Mouse (Mus musculus) hindbrain, embryonic 16.5 days (tissue): ENCODE results near the gene Hmbs. TPM values are rescaled to one million over a fixed set of nuclear protein-coding genes. Genes with fewer than 3 reads are reported as not detected.
"Not testable (repeated sequence)": the region's sequence is repeated elsewhere in the genome, so short reads cannot be mapped to it uniquely, and the experiment has no call there.

Experiments used
- ATAC-seq: fragments of 200-750 bp; cut with Nextera tagmentation; 2 replicates; pipeline ENCODE4 v1.8.0; 2017; ENCODE audit warnings: moderate TSS enrichment, moderate library complexity
- H3K27ac ChIP-seq: fragments of 300-500 bp; sonication (generic); 2 replicates; pipeline ENCODE4 v1.5.1; 2014; ENCODE audit warnings: low read depth, mild to moderate bottlenecking, control low read depth, low read length, moderate library complexity
- H3K27me3 ChIP-seq: fragments of 300-500 bp; sonication (generic); replicated peaks from 2 replicates; pipeline ENCODE4 v1.6.1; 2014; ENCODE audit warnings: low read length; ENCODE audit not compliant: control insufficient read depth, insufficient read depth
- H3K36me3 ChIP-seq: fragments of 300-500 bp; sonication (generic); 2 replicates; pipeline ENCODE4 v1.6.1; 2014; ENCODE audit warnings: mild to moderate bottlenecking, low read length, moderate library complexity, mixed read lengths; ENCODE audit not compliant: control insufficient read depth, insufficient read depth
- H3K4me1 ChIP-seq: fragments of 300-500 bp; sonication (generic); 2 replicates; pipeline ENCODE4 v1.6.1; 2014; ENCODE audit warnings: low read depth, low read length; ENCODE audit not compliant: control insufficient read depth, insufficient read depth
- H3K4me2 ChIP-seq: fragments of 300-500 bp; sonication (generic); 2 replicates; pipeline ENCODE4 v1.6.1; 2014; ENCODE audit warnings: mild to moderate bottlenecking, low read length, control low read depth, moderate library complexity
- H3K4me3 ChIP-seq: fragments of 300-500 bp; sonication (generic); 2 replicates; pipeline ENCODE4 v1.5.1; 2014; ENCODE audit warnings: mild to moderate bottlenecking, low read length, control low read depth, moderate library complexity
- H3K9ac ChIP-seq: fragments of 300-500 bp; sonication (generic); 2 replicates; pipeline ENCODE4 v1.6.1; 2014; ENCODE audit warnings: low read depth, mild to moderate bottlenecking, control low read depth, low read length, moderate library complexity
- H3K9me3 ChIP-seq: fragments of 300-500 bp; sonication (generic); 2 replicates; pipeline ENCODE4 v1.6.1; 2014; ENCODE audit warnings: mild to moderate bottlenecking, low read length, moderate library complexity; ENCODE audit not compliant: control insufficient read depth
- WGBS: fragments of 180-500 bp; shearing (Covaris S2); extraction: QIAGEN DNeasy Blood & Tissue Kit; methylation state at CpG from one replicate; pipeline ENCODE4 v1.1.7; 2014; 5-methylcytosine and 5-hydroxymethylcytosine counted together
- polyA plus RNA-seq: library from polyadenylated mRNA; unstranded; fragments of >200 nt; fragmentation: Nextera tagmentation; extraction: Ambion mirVana; gene quantifications from 2 replicates; pipeline ENCODE4 v1.2.1, GENCODE M21; 2015

Gene Hmbs
- polyA plus RNA-seq: 64.0 and 67.4 TPM in 2 replicates

DNA sequence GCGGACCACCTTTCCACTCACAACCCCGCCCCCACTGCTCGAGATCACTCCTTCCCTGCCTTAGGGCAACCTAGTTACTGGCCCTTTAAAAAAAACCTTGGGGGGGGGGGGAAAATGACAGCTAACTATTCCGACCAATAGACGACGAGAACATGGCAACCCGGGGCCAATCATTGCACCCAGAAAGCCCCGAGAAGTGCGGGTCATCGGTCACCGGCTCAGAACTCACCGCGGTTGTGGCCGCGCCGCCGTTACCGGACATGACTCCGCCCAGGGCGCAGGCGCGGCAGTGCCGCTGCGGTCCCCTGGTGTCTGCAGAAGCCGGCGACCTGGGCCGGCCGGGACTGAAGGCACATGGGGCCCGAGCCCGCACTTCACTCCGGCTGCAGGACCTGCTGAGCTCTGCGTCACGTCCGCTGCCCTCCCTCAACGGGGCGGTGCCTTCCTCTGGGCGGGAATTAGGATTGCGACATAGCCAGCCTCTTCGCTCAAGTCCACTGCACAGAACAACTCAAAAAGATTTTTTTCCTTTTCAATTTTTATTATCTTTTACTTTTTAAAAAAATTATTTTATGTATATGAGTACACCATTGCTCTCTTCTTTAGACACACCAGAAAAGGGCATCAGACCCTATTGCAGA, at the start of gene Hmbs:
Gene Hmbs, minus strand, starts transcription at position 448 of the 641 bp plus-strand sequence.
- Histone ChIP-seq H3K27ac (peak within 1 kb of the TSS; percentile 99), H3K9ac (peak within 1 kb of the TSS; percentile 80), H3K4me2 (peak within 1 kb of the TSS; percentile 55), H3K27me3 (no peaks in the 10 kb centered on the region), H3K9me3 (no peaks in the 10 kb centered on the region), H3K4me3 (peak within 1 kb of the TSS; percentile 77), H3K36me3 (peaks cover 18% of the 10 kb centered on the region), H3K4me1 (peaks cover 5% of the 10 kb centered on the region)
- WGBS: under 1% methylated on average over 39 of the region's 39 CpGs
- ATAC-seq: peak; percentile 97

GRCm38 (mm10) chr9:44391466-44391865, 47.4 kb upstream of the Hmbs start:
- H3K27me3 ChIP-seq: no peaks in the 10 kb centered on the region
- no peak overlapping the region for H3K4me3 ChIP-seq
- H3K27ac ChIP-seq: no peak overlapping the region; the same call in 1 of the 2 replicates
- no peaks in the 10 kb centered on the region; the same call in 1 of the 2 replicates for H3K4me1 ChIP-seq
- H3K9me3 ChIP-seq: no peaks in the 10 kb centered on the region
- H3K36me3 ChIP-seq: peaks cover 38% of the 10 kb centered on the region
- H3K9ac ChIP-seq: no peak overlapping the region
- no peak overlapping the region for H3K4me2 ChIP-seq
- ATAC-seq: no peak
- WGBS: 27% methylated on average over 4 of the region's 4 CpGs

GRCm38 (mm10) chr9:44389273-44389672, 45.2 kb upstream of the Hmbs start:
- no peaks in the 10 kb centered on the region for H3K9me3 ChIP-seq
- H3K9ac ChIP-seq: no peak overlapping the region
- H3K4me1 ChIP-seq: no peaks in the 10 kb centered on the region
- H3K27me3 ChIP-seq: no peaks in the 10 kb centered on the region
- H3K27ac ChIP-seq: no peak overlapping the region
- no peak overlapping the region for H3K4me2 ChIP-seq
- peaks cover 56% of the 10 kb centered on the region for H3K36me3 ChIP-seq
- ATAC-seq: no peak
- no peak overlapping the region for H3K4me3 ChIP-seq
- WGBS: 61% methylated on average over 8 of the region's 8 CpGs

DNA sequence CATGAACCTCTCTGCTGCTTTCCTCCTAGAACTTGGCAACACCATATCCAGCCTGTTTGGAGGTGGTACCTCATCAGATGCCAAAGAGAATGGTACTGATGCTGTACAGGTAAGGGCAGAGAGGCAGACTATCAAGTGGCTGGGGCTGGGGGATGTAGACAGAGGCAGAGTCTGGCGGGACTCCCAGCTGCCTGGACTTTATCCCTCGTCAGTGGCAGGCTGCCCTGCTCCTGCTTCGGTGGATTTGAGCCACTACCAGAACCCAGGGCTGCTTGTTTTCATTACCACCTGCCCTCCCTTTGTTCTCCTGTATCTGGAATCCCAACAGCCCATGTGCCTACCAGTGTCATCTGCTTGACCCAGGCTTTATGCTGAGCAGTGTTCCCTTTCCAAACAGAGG, 43.2 kb upstream of the Hmbs start:
- no peak overlapping the region for H3K4me3 ChIP-seq

GRCm38 (mm10) chr9:44384596-44384995, 40.6 kb upstream of the Hmbs start:
- Histone ChIP-seq H3K9ac (no peak overlapping the region), H3K27me3 (no peaks in the 10 kb centered on the region), H3K36me3 (peaks cover 69% of the 10 kb centered on the region), H3K4me2 (no peak overlapping the region), H3K4me1 (peaks cover 9% of the 10 kb centered on the region), H3K9me3 (no peaks in the 10 kb centered on the region), H3K27ac (no peak overlapping the region), H3K4me3 (no peak overlapping the region)
- no peak for ATAC-seq
- WGBS: 94% methylated on average over 13 of the region's 13 CpGs

More for the DNA sequence above, 43.2 kb upstream of the Hmbs start:
- Histone ChIP-seq H3K36me3 (peaks cover 71% of the 10 kb centered on the region), H3K4me1 (no peaks in the 10 kb centered on the region), H3K27me3 (no peaks in the 10 kb centered on the region), H3K4me2 (no peak overlapping the region), H3K9me3 (no peaks in the 10 kb centered on the region), H3K9ac (no peak overlapping the region), H3K27ac (no peak overlapping the region)
- WGBS: 82% methylated on average over 3 of the region's 3 CpGs
- no peak for ATAC-seq

GRCm38 (mm10) chr9:44379862-44380261, 35.8 kb upstream of the Hmbs start:
- WGBS: 8% methylated on average over 15 of the region's 15 CpGs

GRCm38 (mm10) chr9:44379054-44379834, 35.2 kb upstream of the Hmbs start, which contains the start of gene Hyou1:
Hyou1 (plus strand) TSS chr9:44379490.
- H3K36me3 ChIP-seq: peaks cover 25% of the 10 kb centered on the region
- under 1% methylated on average over 78 of the region's 83 CpGs for WGBS
- no peaks in the 10 kb centered on the region for H3K27me3 ChIP-seq
- H3K4me2 ChIP-seq: peak within 1 kb of the TSS; percentile 71
- H3K27ac ChIP-seq: peak within 1 kb of the TSS; percentile 86
- peak within 1 kb of the TSS; percentile 88 for H3K4me3 ChIP-seq
- ATAC-seq: peak; percentile 99
- no peaks in the 10 kb centered on the region for H3K9me3 ChIP-seq
- H3K4me1 ChIP-seq: peaks cover 13% of the 10 kb centered on the region
- H3K9ac ChIP-seq: peak within 1 kb of the TSS; percentile 93

More at GRCm38 (mm10) chr9:44379862-44380261, 35.8 kb upstream of the Hmbs start:
- Histone ChIP-seq H3K4me3 (peak overlapping the region; percentile 88), H3K27ac (peak overlapping the region; percentile 86), H3K9me3 (no peaks in the 10 kb centered on the region), H3K4me2 (peak overlapping the region; percentile 71), H3K27me3 (no peaks in the 10 kb centered on the region), H3K36me3 (peaks cover 31% of the 10 kb centered on the region), H3K4me1 (peaks cover 13% of the 10 kb centered on the region), H3K9ac (peak overlapping the region; percentile 93)
- ATAC-seq: peak; percentile 21; the same call in 1 of the 2 replicates

- H3K36me3 ChIP-seq: peaks cover 16% of the 10 kb centered on the region
- no peak for ATAC-seq
- H3K9ac ChIP-seq: peak overlapping the region; percentile 72
- peak overlapping the region; percentile 88 for H3K4me3 ChIP-seq
- H3K4me2 ChIP-seq: peak overlapping the region; percentile 54
- peak overlapping the region; percentile 12; the same call in 1 of the 2 replicates for H3K27ac ChIP-seq
- H3K27me3 ChIP-seq: no peaks in the 10 kb centered on the region
- WGBS: 92% methylated on average over 5 of the region's 5 CpGs
- peaks cover 13% of the 10 kb centered on the region for H3K4me1 ChIP-seq
- H3K9me3 ChIP-seq: no peaks in the 10 kb centered on the region
Measured at GRCm38 (mm10) chr9:44378153-44378730, 34.2 kb upstream of the Hmbs start.

DNA sequence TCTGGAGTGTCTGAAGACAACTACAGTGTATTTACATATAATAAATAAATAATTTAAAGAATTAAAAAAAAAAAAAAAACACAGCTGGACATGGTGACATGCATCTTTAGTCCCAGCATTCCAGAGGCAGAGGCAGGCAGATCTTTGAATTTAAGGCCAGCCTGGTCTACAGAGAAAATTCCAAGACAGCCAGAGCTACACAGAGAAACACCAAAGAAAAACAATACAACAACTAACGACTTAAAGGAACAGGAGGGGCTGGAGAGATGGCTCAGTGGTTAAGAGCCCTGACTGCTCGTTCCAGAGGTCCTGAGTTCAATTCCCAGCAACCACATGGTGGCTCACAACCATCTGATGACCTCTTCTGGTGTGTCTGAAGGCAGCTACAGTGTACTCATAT, 33.3 kb upstream of the Hmbs start:
- not testable (repeated sequence) for H3K4me2 ChIP-seq, ATAC-seq
- 90% methylated on average over 2 of the region's 2 CpGs for WGBS

More for the DNA sequence above, 33.3 kb upstream of the Hmbs start:
- not testable (repeated sequence) for H3K9ac ChIP-seq, H3K27me3 ChIP-seq, H3K4me3 ChIP-seq, H3K9me3 ChIP-seq, H3K27ac ChIP-seq
- peaks cover 13% of the 10 kb centered on the region for H3K4me1 ChIP-seq
- peaks cover 11% of the 10 kb centered on the region for H3K36me3 ChIP-seq
